Mouse (Mus musculus): Measurements from ENCODE around the gene Atp6v0c. TPM values are rescaled to one million over a fixed set of nuclear protein-coding genes. Genes with fewer than 3 reads are reported as not detected.

Atp6v0c gene
- polyA plus RNA-seq, 1 experiment from 2014 or later: 388 TPM

DNA sequence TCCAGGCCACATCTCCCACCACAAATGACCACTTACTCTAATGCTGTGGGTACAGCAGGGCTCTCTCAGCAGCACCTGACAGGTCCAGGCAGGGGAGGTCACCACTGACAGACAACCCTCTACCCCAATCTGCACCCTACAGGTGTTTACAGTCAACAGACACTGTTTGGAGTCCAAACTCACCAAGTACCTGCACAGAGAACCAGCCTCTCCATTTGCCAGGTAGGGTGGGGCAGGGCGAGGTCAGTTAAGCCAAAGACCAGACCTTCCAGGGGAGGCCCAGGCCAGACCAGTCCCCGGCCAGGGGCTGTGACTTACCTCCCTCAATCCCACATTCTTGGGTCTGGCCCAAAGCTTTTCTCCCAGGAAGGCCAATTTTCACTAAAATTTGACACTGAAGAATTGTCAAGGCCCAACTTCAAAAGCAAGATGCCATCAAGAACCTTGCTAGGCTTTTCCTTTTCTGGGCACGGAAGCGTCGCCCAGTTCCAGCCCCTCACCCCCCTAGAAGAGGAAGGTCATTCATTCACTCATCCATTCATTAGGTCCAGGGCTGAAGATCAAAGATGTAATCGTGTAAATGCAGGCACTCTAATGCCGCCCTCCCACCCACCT lies 1.5 kb downstream of the Atp6v0c start:
- Histone ChIP-seq H3K27ac (peak overlapping the region; percentile 89), H3K4me3 (peak overlapping the region; percentile 95), H3K9me3 (replicated peaks) (no peaks in the 10 kb centered on the region), H3K4me1 (peaks cover 56% of the 10 kb centered on the region), H3K27me3 (replicated peaks) (no peaks in the 10 kb centered on the region), H3K9ac (peak overlapping the region; percentile 95), H3K4me2 (peak overlapping the region; percentile 88), H3K36me3 (peaks cover 34% of the 10 kb centered on the region)
- no peak for ATAC-seq
- WGBS (ENCODE audit: insufficient replicate concordance): 40% methylated on average over 7 of the region's 7 CpGs

GRCm38 (mm10) chr17:24167120-24167519 lies 2.4 kb downstream of the Atp6v0c start:
- peak overlapping the region; percentile 89 for H3K27ac ChIP-seq
- H3K36me3 ChIP-seq: peaks cover 34% of the 10 kb centered on the region
- 0 out of 2 replicates have a peak overlapping the region, but pooled peaks have one; percentile 95 for H3K4me3 ChIP-seq
- peaks cover 65% of the 10 kb centered on the region for H3K4me1 ChIP-seq
- no peak for ATAC-seq
- WGBS (ENCODE audit: insufficient replicate concordance): 67% methylated on average over 6 of the region's 6 CpGs
- H3K9me3 ChIP-seq (replicated peaks): no peaks in the 10 kb centered on the region
- peak overlapping the region; percentile 88 for H3K4me2 ChIP-seq
- H3K27me3 ChIP-seq (replicated peaks): no peaks in the 10 kb centered on the region
- peak overlapping the region; percentile 6; the same call in 1 of the 2 replicates for H3K9ac ChIP-seq

GRCm38 (mm10) chr17:24164566-24165259 lies 4.8 kb downstream of the Atp6v0c start:
- Histone ChIP-seq H3K36me3 (peaks cover 34% of the 10 kb centered on the region), H3K9me3 (replicated peaks) (no peaks in the 10 kb centered on the region), H3K4me3 (no peak overlapping the region), H3K4me2 (no peak overlapping the region), H3K4me1 (peaks cover 57% of the 10 kb centered on the region), H3K27me3 (replicated peaks) (no peaks in the 10 kb centered on the region), H3K9ac (no peak overlapping the region), H3K27ac (peak overlapping the region; percentile 68)
- no peak for ATAC-seq
- WGBS (ENCODE audit: insufficient replicate concordance): 69% methylated on average over 11 of the region's 11 CpGs

DNA sequence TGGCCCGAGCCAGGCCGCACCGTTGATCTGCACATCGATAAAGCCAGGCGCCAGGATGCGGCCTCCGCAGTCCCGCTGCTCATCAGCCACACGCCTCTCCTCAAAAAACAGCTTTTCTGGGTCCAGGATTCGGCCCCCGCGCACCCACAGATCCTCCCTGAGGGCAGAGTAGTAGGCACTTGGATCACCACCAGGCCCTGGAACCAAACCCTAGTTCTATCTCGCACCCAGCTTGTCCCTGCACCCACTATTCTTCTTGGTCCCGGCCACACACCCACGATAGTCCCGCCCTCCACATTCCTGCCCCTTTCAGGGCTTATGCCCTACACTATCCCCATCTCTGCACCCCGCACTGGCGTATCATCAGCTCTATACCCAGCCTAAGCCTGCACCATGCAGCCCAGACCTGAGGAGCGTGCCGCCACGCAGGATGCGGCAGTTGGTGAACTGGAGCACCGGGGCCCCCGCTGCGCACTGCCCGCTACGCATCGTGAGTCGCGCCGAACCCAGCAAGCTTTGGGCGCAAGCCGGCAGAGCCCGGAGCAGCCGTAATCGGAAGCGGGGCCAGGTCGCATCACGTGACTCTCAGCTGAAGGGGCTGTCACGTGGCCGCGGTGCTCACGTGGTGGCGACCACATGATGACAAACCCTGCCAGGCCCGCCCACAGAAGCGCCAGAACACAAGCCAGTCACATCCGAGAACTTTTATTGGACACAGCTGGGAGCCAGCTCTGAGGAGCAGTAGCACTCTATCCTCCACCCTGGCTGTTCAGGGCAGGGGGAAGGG lies 6.1 kb downstream of the Atp6v0c start, which contains the start of gene Amdhd2:
Gene Amdhd2 (minus strand): TSS at position 591 of the 787 bp plus-strand sequence.
- Histone ChIP-seq H3K27ac (peak within 1 kb of the TSS; percentile 97), H3K36me3 (peaks cover 34% of the 10 kb centered on the region), H3K4me1 (peaks cover 64% of the 10 kb centered on the region), H3K27me3 (replicated peaks) (no peaks in the 10 kb centered on the region), H3K9me3 (replicated peaks) (no peaks in the 10 kb centered on the region), H3K9ac (peak within 1 kb of the TSS; percentile 85), H3K4me2 (peak within 1 kb of the TSS; percentile 99), H3K4me3 (peak within 1 kb of the TSS; percentile 71)
- ATAC-seq: peak; percentile 86
- WGBS (ENCODE audit: insufficient replicate concordance): under 1% methylated on average over 47 of the region's 47 CpGs

GRCm38 (mm10) chr17:24162584-24163175 lies 6.8 kb downstream of the Atp6v0c start:
- H3K9ac ChIP-seq: peak overlapping the region; percentile 85
- H3K27ac ChIP-seq: peak overlapping the region; percentile 97
- ATAC-seq: no peak
- peaks cover 37% of the 10 kb centered on the region for H3K36me3 ChIP-seq
- H3K4me2 ChIP-seq: peak overlapping the region; percentile 99
- no peaks in the 10 kb centered on the region for H3K27me3 ChIP-seq (replicated peaks)
- peak overlapping the region; percentile 71 for H3K4me3 ChIP-seq
- no peaks in the 10 kb centered on the region for H3K9me3 ChIP-seq (replicated peaks)
- H3K4me1 ChIP-seq: peaks cover 57% of the 10 kb centered on the region
- 3% methylated on average over 17 of the region's 17 CpGs for WGBS (ENCODE audit: insufficient replicate concordance)

DNA sequence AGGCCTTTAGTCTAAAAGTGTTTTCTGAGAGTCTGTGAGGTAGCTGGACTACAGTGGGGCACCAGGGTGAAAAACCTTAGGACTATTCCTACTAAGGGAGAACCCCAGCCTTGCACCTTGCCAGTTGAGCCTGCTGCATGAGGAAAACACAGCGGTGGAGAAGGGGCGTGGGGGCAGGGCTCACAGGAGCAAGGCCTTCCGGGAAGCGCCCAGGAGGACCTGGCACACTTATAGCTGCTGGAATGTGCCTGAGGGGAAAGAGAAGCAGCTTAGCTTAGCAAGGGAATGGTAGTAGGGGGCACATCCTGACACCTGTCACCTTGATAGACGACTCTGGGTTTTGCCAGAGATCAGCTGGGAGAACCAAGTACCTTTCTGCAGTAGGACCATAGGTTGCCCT lies 8.0 kb downstream of the Atp6v0c start:
- no peaks in the 10 kb centered on the region for H3K9me3 ChIP-seq (replicated peaks)
- H3K4me3 ChIP-seq: no peak overlapping the region
- no peak overlapping the region for H3K9ac ChIP-seq
- H3K4me1 ChIP-seq: peaks cover 45% of the 10 kb centered on the region
- no peaks in the 10 kb centered on the region for H3K27me3 ChIP-seq (replicated peaks)
- H3K27ac ChIP-seq: no peak overlapping the region
- 74% methylated on average over 5 of the region's 5 CpGs for WGBS (ENCODE audit: insufficient replicate concordance)
- no peak for ATAC-seq
- 0 out of 2 replicates have a peak overlapping the region, but pooled peaks have one; percentile 99 for H3K4me2 ChIP-seq
- peaks cover 28% of the 10 kb centered on the region for H3K36me3 ChIP-seq

- 86% methylated on average over 4 of the region's 4 CpGs for WGBS (ENCODE audit: insufficient replicate concordance)
- no peak overlapping the region for H3K27ac ChIP-seq
- peaks cover 20% of the 10 kb centered on the region for H3K36me3 ChIP-seq
- no peak overlapping the region for H3K4me3 ChIP-seq
- H3K4me2 ChIP-seq: no peak overlapping the region
- peaks cover 32% of the 10 kb centered on the region for H3K4me1 ChIP-seq
- no peak for ATAC-seq
- no peaks in the 10 kb centered on the region for H3K9me3 ChIP-seq (replicated peaks)
- H3K9ac ChIP-seq: no peak overlapping the region
- H3K27me3 ChIP-seq (replicated peaks): no peaks in the 10 kb centered on the region
Measured at GRCm38 (mm10) chr17:24157526-24157925, 12.0 kb downstream of the Atp6v0c start.

DNA sequence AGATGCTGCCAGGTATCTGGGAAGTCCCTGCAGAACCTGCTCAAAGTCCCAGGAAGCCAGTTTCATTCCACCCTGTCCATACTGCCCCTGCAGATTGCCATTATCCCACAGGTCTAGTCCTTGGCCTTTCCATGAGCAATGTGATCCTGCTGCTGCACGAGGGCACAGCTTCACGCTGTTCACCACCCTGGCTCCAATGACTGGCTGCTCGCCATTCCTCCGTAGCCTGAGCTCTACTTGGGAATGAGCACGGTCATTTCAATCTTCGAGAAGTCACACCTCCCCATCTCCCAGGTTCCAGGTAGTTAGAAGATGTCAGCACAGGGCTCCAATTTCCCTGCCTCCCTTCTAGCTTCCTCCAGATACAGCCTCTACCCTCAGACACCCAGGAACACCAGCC lies 12.4 kb downstream of the Atp6v0c start:
- H3K27ac ChIP-seq: no peak overlapping the region
- no peaks in the 10 kb centered on the region for H3K27me3 ChIP-seq (replicated peaks)
- H3K4me2 ChIP-seq: no peak overlapping the region
- peaks cover 20% of the 10 kb centered on the region for H3K36me3 ChIP-seq
- ATAC-seq: no peak
- H3K4me3 ChIP-seq: no peak overlapping the region
- WGBS (ENCODE audit: insufficient replicate concordance): 90% methylated on average over 6 of the region's 6 CpGs
- no peaks in the 10 kb centered on the region for H3K9me3 ChIP-seq (replicated peaks)
- peaks cover 32% of the 10 kb centered on the region for H3K4me1 ChIP-seq
- H3K9ac ChIP-seq: no peak overlapping the region

DNA sequence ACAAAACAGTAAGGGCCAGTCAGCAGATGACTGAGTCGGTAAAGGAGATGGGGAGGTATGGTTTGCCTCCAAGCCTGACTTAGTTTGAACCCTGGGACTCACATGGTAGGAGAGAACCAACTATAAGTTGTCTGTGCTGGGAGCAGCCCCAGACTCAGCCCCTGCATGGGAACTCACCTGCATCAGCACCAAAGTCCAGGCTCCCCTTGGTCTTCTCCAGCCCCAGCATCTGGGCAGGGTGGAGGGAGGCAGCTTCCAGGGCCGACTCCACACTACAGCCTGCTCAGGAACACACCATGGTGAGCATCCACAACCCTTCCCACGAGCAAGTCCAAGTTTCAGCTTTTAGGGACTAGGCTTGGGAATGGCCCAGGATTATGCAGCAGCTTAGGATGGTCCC lies 13.1 kb downstream of the Atp6v0c start:
- Histone ChIP-seq H3K9ac (no peak overlapping the region), H3K36me3 (peaks cover 20% of the 10 kb centered on the region), H3K4me2 (no peak overlapping the region), H3K4me1 (peaks cover 33% of the 10 kb centered on the region), H3K4me3 (no peak overlapping the region), H3K27me3 (replicated peaks) (no peaks in the 10 kb centered on the region), H3K9me3 (replicated peaks) (no peaks in the 10 kb centered on the region), H3K27ac (no peak overlapping the region)
- no peak for ATAC-seq
- 71% methylated on average over 3 of the region's 3 CpGs for WGBS (ENCODE audit: insufficient replicate concordance)

DNA sequence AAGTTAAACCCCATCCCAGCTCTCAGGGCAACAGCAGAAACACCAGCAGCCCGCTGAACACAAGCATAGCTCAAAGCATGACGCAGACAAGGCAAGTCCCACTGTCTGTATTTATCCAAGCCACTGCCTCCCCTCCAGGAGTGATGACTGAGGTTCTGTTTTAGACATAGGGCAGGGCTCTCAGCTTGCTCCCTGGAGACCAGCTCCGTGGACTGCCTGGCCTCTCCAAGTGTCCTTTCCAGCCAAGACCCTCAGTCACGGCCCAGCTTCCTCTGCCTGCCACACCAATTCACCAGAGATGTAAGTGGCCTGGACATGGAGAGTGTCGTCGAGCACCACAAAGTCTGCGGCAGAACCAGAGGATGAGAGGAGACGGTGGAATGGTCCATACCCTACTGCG lies 13.8 kb downstream of the Atp6v0c start:
- Histone ChIP-seq H3K27ac (no peak overlapping the region), H3K4me1 (peaks cover 36% of the 10 kb centered on the region), H3K4me2 (no peak overlapping the region), H3K36me3 (peaks cover 20% of the 10 kb centered on the region), H3K9me3 (replicated peaks) (no peaks in the 10 kb centered on the region), H3K9ac (no peak overlapping the region), H3K27me3 (replicated peaks) (no peaks in the 10 kb centered on the region), H3K4me3 (no peak overlapping the region)
- WGBS (ENCODE audit: insufficient replicate concordance): 79% methylated on average over 9 of the region's 9 CpGs
- no peak for ATAC-seq

DNA sequence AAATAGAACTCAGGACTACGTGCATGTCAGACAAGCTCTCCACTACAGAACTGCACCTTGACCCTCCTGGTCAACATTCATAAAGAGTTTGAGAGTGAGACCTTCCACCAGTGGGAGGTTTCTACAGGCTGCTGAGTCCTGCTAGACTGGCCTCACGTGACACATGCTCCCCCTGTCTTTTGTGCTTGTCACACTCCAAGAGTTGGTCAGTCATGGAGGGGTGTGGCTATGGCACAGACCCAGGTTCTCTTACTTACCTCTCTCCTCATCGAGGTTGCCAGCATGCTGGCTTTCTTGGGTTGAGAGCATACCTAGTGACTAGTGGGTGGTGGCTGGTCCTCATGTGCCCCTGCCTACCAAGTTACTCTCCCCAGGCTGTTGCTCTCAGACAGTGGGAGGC lies 15.0 kb downstream of the Atp6v0c start:
- Histone ChIP-seq H3K9me3 (replicated peaks) (no peaks in the 10 kb centered on the region), H3K36me3 (peaks cover 20% of the 10 kb centered on the region), H3K27ac (no peak overlapping the region), H3K27me3 (replicated peaks) (no peaks in the 10 kb centered on the region), H3K4me3 (no peak overlapping the region), H3K4me2 (no peak overlapping the region), H3K4me1 (peaks cover 36% of the 10 kb centered on the region), H3K9ac (no peak overlapping the region)
- WGBS (ENCODE audit: insufficient replicate concordance): 64% methylated on average over 3 of the region's 3 CpGs
- ATAC-seq: no peak
